Mouse (Mus musculus) gastrocnemius, postnatal 14 days (tissue): ENCODE results near the gene Sel1l3. TPM values are rescaled to one million over a fixed set of nuclear protein-coding genes. Genes with fewer than 3 reads are reported as not detected.

ENCODE experiments used
- DNase-seq: peaks from one replicate; pipeline ENCODE4 v3.0.0; 2021; ENCODE audit warnings: mixed read lengths
- intact Hi-C: fragments of 180-260 bp; cut with DNase I; formaldehyde crosslinking; loops from one replicate; pipeline ENCODE4 v1.15.1; 2025; ENCODE audit warnings: low total_unique reads
- long read RNA-seq, 2 experiments: library from polyadenylated mRNA; stranded (forward); transcript quantifications; one replicate each; pipeline ENCODE4 v2.0.0; 2021
- total RNA-seq, 2 experiments: library from RNA; stranded (reverse); gene quantifications; 2 replicates each; pipeline ENCODE4 v1.2.3; 2021

The Sel1l3 gene
- total RNA-seq = 10 to 100 TPM; 65.3 to 75.4 TPM
- long read RNA-seq, experiment 1, full-length matches to known transcripts = 28 of 44 reads
- long read RNA-seq, experiment 1, partial matches to known transcripts = 9 of 44 reads
- long read RNA-seq, experiment 1, other reads (novel, unspliced or antisense) = 7 of 44 reads
- long read RNA-seq, experiment 2, full-length matches to known transcripts = 70 of 99 reads
- long read RNA-seq, experiment 2, partial matches to known transcripts = 25 of 99 reads
- long read RNA-seq, experiment 2, other reads (novel, unspliced or antisense) = 4 of 99 reads

- intact Hi-C loops = no loop called here
- peak; percentile 49 for DNase-seq
These were observed at the start of gene Sel1l3 for GRCm38 (mm10) chr5:53213711-53214352. Gene Sel1l3, minus strand, starts transcription at chr5:53213927.

DNA sequence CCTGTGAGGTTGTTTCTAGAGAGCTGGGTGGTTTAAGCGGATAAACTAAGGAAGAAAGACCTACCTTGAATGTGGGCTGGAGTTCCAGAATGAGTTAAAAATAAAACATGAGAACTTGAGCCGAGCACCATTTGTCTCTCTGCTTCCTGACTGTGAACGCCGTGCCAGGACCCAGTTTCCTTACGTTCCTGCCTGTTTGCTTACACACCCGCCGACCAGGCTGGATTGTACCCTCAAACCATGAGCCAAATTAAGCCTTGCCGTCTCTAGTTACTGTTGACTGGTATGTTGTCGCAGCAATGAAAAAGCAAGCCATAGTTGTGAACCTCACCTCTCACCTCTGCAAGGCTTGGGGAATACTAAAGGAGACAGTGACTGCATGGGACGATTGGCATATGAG lies 48.3 kb upstream of the Sel1l3 start:
- intact Hi-C loops = no loop called here
- DNase-seq = peak; percentile 34

- peak; percentile 47 for DNase-seq
- intact Hi-C loops = no loop called here
These were observed 46.2 kb upstream of the Sel1l3 start for GRCm38 (mm10) chr5:53259894-53260293.

- intact Hi-C loops = no loop called here
- DNase-seq = no peak
These were observed 44.5 kb upstream of the Sel1l3 start for GRCm38 (mm10) chr5:53258038-53258786.

DNA sequence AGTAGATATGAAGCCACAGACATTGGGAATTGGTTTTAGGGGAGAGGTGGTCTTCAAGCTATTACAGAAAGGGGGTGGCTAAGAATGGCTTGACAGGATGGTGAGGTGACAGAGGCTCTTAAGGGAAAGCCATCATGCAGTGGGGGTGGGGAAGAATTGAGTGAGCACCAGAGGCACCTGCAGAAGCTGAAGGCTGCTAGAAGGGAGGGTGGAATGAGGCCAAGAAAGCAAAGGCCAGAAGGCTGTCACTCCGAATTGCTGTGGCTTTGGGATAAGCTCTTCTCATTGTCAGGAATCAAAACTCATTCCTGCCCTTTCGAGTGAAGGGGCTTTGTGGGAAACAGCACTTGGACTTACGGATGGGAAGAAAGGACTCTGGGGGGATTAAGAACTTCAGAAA lies 41.1 kb upstream of the Sel1l3 start:
- no peak for DNase-seq
- intact Hi-C loops = no loop called here

DNA sequence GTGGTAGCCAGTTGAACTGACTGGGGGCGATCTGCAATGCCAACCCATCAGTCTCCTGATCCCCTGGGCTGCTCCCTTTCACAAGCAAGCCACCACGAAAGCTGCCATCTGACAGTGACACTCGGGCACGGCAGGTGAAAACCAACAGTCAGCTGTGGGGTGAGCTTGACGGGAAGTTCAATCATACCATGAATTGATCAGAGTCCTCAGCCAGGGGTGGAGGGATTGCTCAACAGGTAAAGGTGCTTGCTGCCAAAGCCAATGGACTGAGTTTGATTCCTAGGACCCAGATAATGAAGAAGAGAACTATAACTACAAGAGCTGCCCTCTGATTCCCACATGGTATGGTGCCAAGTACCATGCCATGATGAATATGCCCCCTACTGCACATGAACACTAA lies 40.4 kb upstream of the Sel1l3 start:
- no peak for DNase-seq
- intact Hi-C loops = no loop called here

GRCm38 (mm10) chr5:53249431-53250061 lies 35.8 kb upstream of the Sel1l3 start:
- intact Hi-C loops = no loop called here
- DNase-seq = no peak

DNA sequence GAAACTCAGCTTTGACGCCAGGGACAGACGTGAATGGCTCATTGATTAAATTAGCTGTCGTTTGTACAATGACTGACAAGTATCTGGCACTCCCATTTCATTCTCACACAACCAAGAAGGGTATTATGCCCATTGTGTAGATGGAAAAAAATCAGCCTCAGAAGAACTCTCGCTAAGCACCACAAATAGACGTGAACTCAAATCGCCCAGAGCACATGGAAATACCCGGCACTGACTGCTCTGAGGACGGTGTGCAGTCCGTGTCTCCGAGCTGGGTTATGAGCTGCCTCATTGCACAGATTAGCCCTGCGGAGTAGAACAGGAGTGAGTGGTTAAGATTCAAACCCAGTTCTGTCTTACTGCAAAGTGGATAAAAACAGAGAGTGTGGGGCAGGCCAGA lies 34.8 kb upstream of the Sel1l3 start:
- intact Hi-C loops = no loop called here
- DNase-seq = no peak

GRCm38 (mm10) chr5:53243933-53244332 lies 30.2 kb upstream of the Sel1l3 start:
- peak; percentile 61 for DNase-seq
- intact Hi-C loops = no loop called here

- no peak for DNase-seq
- intact Hi-C loops = no loop called here
These were observed 29.3 kb upstream of the Sel1l3 start for GRCm38 (mm10) chr5:53242865-53243499.

DNA sequence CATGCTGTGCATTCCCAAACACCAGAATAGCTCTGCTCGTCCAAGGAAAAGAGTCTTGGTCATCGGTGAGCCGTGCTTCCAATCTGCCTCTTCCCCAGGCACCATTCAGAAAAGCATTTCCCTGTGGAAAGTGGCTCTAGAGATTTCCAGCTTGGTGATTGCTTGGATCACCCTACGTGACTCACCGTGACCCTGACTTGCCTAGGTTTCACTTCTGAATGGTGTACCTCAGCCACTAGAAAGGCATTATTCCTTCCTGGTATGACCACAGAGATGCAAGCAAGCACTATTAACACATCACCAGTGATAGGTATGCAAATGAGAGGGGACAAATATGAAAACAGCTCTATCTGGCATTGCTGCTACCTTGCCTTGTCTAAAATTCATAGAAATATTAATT lies 28.2 kb upstream of the Sel1l3 start:
- intact Hi-C loops = no loop called here
- DNase-seq = no peak

DNA sequence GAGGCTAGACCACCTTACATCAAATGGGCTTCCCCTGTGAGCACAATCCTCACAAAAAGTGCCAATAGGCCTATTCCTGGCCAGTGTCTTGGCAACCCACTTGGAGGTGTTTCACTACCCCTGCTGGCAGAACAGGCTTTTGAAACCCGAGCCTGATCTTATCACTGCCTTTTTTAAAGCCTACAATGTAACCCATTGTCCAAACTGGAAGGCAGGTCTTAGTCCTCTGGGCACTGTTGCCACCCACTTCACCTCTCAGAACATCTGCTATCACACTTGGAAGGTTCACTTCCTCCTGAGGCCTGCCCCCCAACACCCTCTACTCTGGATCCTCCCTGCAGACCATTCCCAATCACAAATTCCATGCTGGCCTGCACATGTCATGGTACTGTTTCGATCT lies 27.4 kb upstream of the Sel1l3 start:
- DNase-seq = no peak

DNA sequence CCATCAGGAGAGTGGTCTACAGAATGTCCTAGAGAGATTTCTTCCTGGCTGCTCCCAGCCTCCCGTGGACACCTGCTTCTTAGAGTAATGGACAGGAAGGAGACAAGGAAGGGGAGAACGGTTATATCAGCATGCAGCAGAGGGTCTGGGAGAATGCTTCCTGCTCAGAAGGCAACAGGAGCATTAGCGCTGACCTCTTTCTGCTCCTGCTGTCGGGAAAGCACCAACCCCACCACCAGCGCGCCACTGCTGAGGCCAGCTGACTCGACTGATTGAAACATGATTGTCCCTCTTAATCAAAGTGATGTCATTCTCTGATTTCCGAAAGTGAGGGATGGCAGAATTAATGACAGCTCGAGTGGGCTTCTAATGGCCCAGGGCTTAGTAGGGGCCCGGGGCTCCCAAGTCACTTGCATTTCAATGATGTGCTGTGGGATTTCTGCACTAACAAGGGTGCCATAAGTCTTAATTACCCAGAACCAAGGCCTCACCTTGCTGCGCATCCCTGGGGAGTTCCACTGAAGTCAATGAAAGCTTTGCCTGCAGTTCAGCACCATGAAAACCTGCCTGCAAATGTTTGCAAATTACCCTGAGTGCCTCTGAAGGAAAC lies 26.2 kb upstream of the Sel1l3 start:
- intact Hi-C loops = no loop called here
- no peak for DNase-seq

More for the DNA sequence above, 27.4 kb upstream of the Sel1l3 start:
- intact Hi-C loops = no loop called here

DNA sequence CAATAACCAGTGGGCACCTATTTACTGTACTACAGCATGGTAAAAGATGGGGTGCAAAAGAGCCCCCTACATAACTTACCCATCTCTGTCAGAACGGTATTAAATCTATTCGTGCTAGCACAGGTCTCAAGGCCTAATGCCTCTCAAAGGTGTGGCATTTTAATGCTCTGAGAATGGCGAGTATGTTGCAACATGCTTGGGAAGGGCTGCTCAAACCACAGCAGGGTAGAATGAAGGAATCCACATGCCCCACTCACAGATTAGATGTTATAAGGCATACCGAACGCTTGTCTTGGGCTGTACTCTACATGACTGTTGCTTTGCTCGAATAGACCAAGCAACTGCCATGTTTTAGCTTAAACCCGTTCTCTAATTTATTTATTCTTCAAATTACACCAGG lies 25.5 kb upstream of the Sel1l3 start:
- DNase-seq = no peak
- intact Hi-C loops = no loop called here

GRCm38 (mm10) chr5:53238761-53239160 lies 25.0 kb upstream of the Sel1l3 start:
- DNase-seq = peak; percentile 44
- intact Hi-C loops = no loop called here

DNA sequence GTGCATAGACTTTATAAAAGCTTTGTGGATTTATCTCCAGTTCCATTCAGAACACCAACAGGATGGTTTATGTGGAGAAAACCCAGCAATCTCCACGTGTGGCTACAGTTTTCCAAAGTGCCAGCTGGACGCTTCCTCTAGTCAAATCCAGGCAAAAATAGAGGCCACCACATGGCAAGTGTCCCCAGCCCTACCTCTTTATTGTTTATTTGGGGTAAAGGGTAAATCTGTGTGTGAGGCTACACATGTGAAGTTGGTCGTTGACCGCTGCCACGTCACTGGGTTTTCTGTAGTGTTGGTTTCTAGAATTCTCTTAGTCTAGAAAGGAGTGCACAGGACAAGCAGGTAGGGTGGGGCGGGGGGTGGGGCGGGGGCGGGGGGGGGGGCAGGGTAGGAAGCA lies 23.0 kb upstream of the Sel1l3 start:
- no peak for DNase-seq
- intact Hi-C loops = no loop called here

DNA sequence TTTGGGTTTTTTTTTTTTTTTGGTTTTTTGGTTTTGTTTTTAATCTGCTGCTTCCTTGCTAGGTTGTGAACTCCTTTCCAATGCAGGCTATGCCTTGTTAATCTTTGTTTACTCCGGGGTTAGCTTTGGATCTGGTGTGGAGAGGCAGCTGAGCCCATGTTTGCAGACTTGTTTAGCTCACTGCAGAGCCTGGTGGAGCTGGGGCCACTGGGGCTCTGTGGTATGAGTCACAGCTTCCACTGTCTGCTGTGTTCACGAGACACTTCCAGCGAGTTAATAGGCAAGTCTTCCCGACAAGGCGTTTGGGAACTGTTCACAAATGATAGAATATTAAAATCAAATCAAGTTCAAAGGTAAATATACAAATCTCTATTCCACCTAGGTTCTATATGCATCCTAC lies 22.4 kb upstream of the Sel1l3 start:
- peak; percentile 35 for DNase-seq
- intact Hi-C loops = no loop called here

GRCm38 (mm10) chr5:53235551-53235950 lies 21.8 kb upstream of the Sel1l3 start:
- DNase-seq = no peak
- intact Hi-C loops = no loop called here

GRCm38 (mm10) chr5:53230560-53230959 lies 16.8 kb upstream of the Sel1l3 start:
- intact Hi-C loops = no loop called here
- no peak for DNase-seq
